Mouse (Mus musculus) adrenal gland, postnatal 36 days (tissue): Measurements from ENCODE around the gene Galnt18. TPM values are rescaled to one million over a fixed set of nuclear protein-coding genes. Genes with fewer than 3 reads are reported as not detected.

Experiments used
- DNase-seq, 2 experiments: peaks; one replicate each; pipeline ENCODE4 v3.0.0; 2021; ENCODE audit warnings: mixed read lengths in 1 of 2
- total RNA-seq, 2 experiments: library from RNA; stranded (reverse); gene quantifications; 2 replicates each; pipeline ENCODE4 v1.2.3; 2021

Galnt18 gene
- total RNA-seq, 2 experiments from 2014 or later = 14.3 to 18.6 TPM

- no peak for DNase-seq
Measured at GRCm38 (mm10) chr7:111637866-111638448, 141.8 kb downstream of the Galnt18 start.

- no peak for DNase-seq
Measured at GRCm38 (mm10) chr7:111636503-111636902, 143.3 kb downstream of the Galnt18 start.

GRCm38 (mm10) chr7:111631265-111631664 is 148.5 kb downstream of the Galnt18 start:
- peak; percentile 38 to 64 for DNase-seq

- DNase-seq = peak in 1 of 2 experiments; percentile 8
Measured at GRCm38 (mm10) chr7:111626232-111626631, 153.5 kb downstream of the Galnt18 start.

- DNase-seq = peak; percentile 49 to 50
Measured at GRCm38 (mm10) chr7:111625736-111626135, 154.0 kb downstream of the Galnt18 start.

GRCm38 (mm10) chr7:111616231-111616937 is 163.4 kb downstream of the Galnt18 start:
- DNase-seq = peak; percentile 68 to 78

GRCm38 (mm10) chr7:111614471-111614870 is 165.3 kb downstream of the Galnt18 start:
- no peak for DNase-seq

- DNase-seq = no peak
Measured at GRCm38 (mm10) chr7:111607476-111607875, 172.3 kb downstream of the Galnt18 start.

- DNase-seq = no peak
Measured at GRCm38 (mm10) chr7:111606091-111606490, 173.7 kb downstream of the Galnt18 start.

- DNase-seq = peak; percentile 33 to 45
Measured at GRCm38 (mm10) chr7:111605663-111606062, 174.1 kb downstream of the Galnt18 start.

GRCm38 (mm10) chr7:111604578-111605208 is 175.1 kb downstream of the Galnt18 start:
- DNase-seq = no peak

- DNase-seq = peak; percentile 42 to 50
Measured at GRCm38 (mm10) chr7:111603186-111603585, 176.6 kb downstream of the Galnt18 start.

GRCm38 (mm10) chr7:111601339-111602067 is 178.3 kb downstream of the Galnt18 start:
- DNase-seq = no peak

GRCm38 (mm10) chr7:111600756-111601155 is 179.0 kb downstream of the Galnt18 start:
- no peak for DNase-seq

- no peak for DNase-seq
Measured at GRCm38 (mm10) chr7:111593680-111594079, 186.1 kb downstream of the Galnt18 start.

- no peak for DNase-seq
Measured at GRCm38 (mm10) chr7:111589506-111590125, 190.2 kb downstream of the Galnt18 start.

GRCm38 (mm10) chr7:111588291-111588781 is 191.4 kb downstream of the Galnt18 start:
- peak in 1 of 2 experiments; percentile 17 for DNase-seq

GRCm38 (mm10) chr7:111580547-111580946 is 199.2 kb downstream of the Galnt18 start:
- no peak for DNase-seq

GRCm38 (mm10) chr7:111575096-111575495 is 204.7 kb downstream of the Galnt18 start:
- DNase-seq = peak in 1 of 2 experiments; percentile 17

GRCm38 (mm10) chr7:111572336-111572735 is 207.4 kb downstream of the Galnt18 start:
- no peak for DNase-seq

GRCm38 (mm10) chr7:111566838-111567237 is 212.9 kb downstream of the Galnt18 start:
- DNase-seq = no peak
